Mouse (Mus musculus): ENCODE results near the gene Tango6.
A peak's percentile ranks its signal among the peaks of the same experiment; 100 is the strongest.

Gene Tango6

GRCm38 (mm10) chr8:106818626-106819515 lies 136.0 kb downstream of the Tango6 start:
- DNase-seq (ENCODE audit: low spot score) = no peak

GRCm38 (mm10) chr8:106819581-106819980 lies 136.7 kb downstream of the Tango6 start:
- no peak for DNase-seq (ENCODE audit: low spot score)

GRCm38 (mm10) chr8:106820553-106821515 lies 138.0 kb downstream of the Tango6 start:
- no peak for DNase-seq (ENCODE audit: low spot score)

GRCm38 (mm10) chr8:106828921-106829320 lies 146.1 kb downstream of the Tango6 start:
- DNase-seq (ENCODE audit: low spot score) = no peak

GRCm38 (mm10) chr8:106829526-106830045 lies 146.7 kb downstream of the Tango6 start:
- DNase-seq (ENCODE audit: low spot score) = no peak

- DNase-seq (ENCODE audit: low spot score) = no peak
These were observed 152.0 kb downstream of the Tango6 start for GRCm38 (mm10) chr8:106834899-106835298.

- DNase-seq (ENCODE audit: low spot score) = no peak
These were observed 153.7 kb downstream of the Tango6 start for GRCm38 (mm10) chr8:106836525-106836924.

GRCm38 (mm10) chr8:106838803-106839202 lies 155.9 kb downstream of the Tango6 start:
- no peak for DNase-seq (ENCODE audit: low spot score)

GRCm38 (mm10) chr8:106839209-106840001 lies 156.5 kb downstream of the Tango6 start:
- DNase-seq (ENCODE audit: low spot score) = no peak

GRCm38 (mm10) chr8:106850034-106850433 lies 167.2 kb downstream of the Tango6 start:
- no peak for DNase-seq (ENCODE audit: low spot score)

- DNase-seq (ENCODE audit: low spot score) = no peak
These were observed 171.8 kb downstream of the Tango6 start for GRCm38 (mm10) chr8:106854534-106855241.

GRCm38 (mm10) chr8:106855242-106855562 lies 172.3 kb downstream of the Tango6 start:
- no peak for DNase-seq (ENCODE audit: low spot score)

- no peak for DNase-seq (ENCODE audit: low spot score)
These were observed 180.0 kb downstream of the Tango6 start for GRCm38 (mm10) chr8:106862845-106863244.

- no peak for DNase-seq (ENCODE audit: low spot score)
These were observed 182.5 kb downstream of the Tango6 start for GRCm38 (mm10) chr8:106865354-106865753.

GRCm38 (mm10) chr8:106870051-106870450 lies 187.2 kb downstream of the Tango6 start, which contains the start of gene Has3:
Gene Has3 (plus strand): TSS chr8:106870242.
- no peak for DNase-seq (ENCODE audit: low spot score)

- DNase-seq (ENCODE audit: low spot score) = peak; percentile 49
These were observed 187.9 kb downstream of the Tango6 start for GRCm38 (mm10) chr8:106870537-106871327.

GRCm38 (mm10) chr8:106871328-106871926 lies 188.6 kb downstream of the Tango6 start:
- no peak for DNase-seq (ENCODE audit: low spot score)

GRCm38 (mm10) chr8:106871931-106872371 lies 189.1 kb downstream of the Tango6 start:
- peak; percentile 39 for DNase-seq (ENCODE audit: low spot score)

GRCm38 (mm10) chr8:106872454-106873034 lies 189.7 kb downstream of the Tango6 start:
- DNase-seq (ENCODE audit: low spot score) = no peak
